Mouse (Mus musculus) inflammation-experienced regulatory T-cells, adult 6 months (primary cell): ENCODE data around the gene Ndufs7. TPM values are rescaled to one million over a fixed set of nuclear protein-coding genes. Genes with fewer than 3 reads are reported as not detected.
A peak's percentile ranks its signal among the peaks of the same experiment; 100 is the strongest.
"Not testable (repeated sequence)": the region's sequence is repeated elsewhere in the genome, so short reads cannot be mapped to it uniquely, and the experiment has no call there.

Experiments used
- ATAC-seq: one replicate; pipeline ENCODE4 v1.8.0; 2017
- polyA plus RNA-seq, 3 experiments: library from polyadenylated mRNA; unstranded; fragments of 100-300 nt; shearing (Covaris generic); gene quantifications; one replicate each; pipeline ENCODE4 v1.2.1; 2017

Gene Ndufs7
- polyA plus RNA-seq: 100 to 1,000 TPM; 183 to 267 (median 228) TPM

GRCm38 (mm10) chr10:80248971-80249640, at the start of gene Ndufs7:
TSS of gene Ndufs7 (plus strand) at chr10:80249121.
- ATAC-seq: peak; percentile 82

DNA sequence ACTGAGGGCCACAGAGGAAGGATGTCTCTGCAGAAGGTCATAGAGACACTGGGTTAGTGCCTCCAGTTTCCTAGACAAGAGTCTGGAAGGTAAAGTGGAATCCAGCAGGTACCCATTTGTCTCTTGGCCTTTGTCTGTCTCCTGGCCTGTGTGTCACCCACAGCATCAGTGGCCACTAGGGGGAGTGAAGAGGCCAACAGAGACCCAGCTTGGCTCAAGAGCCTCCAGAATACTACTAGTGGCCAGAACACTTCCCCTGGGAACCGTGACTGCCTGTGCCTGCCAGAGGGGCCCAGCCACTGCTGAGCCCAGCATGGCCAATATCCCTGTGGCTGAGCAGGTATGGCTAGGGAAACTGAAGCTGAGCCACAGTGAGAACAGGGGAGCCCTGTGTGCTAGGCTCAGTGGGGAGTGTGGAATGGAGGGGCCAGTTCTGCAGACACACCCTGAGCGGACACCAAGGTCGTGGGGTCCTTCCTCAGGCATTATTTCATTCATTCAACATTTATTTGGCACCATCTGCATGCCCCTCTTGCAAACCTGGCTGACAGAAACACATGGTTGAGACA, 49.4 kb upstream of the Ndufs7 start:
- peak; percentile 61 for ATAC-seq

DNA sequence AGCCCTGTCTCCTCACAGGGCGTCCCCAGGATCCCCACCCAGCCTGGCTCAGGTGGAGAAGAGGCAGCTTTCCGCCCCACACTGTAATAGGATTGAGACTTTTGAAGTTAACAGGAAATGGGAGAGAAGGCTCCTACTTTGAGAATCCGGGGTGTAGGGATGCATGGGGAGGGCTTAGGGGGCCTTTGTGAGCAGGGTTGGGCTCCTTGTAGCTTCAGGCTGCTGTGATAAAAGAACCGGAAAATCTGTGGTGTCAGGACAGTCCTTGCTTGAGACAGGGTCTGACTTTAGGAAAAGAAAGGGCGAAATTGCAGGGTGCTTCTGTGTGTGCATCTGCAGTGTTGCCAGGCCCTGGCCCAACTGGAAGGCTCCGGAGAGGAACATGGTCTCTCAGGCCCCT, 48.4 kb upstream of the Ndufs7 start:
- ATAC-seq: no peak

GRCm38 (mm10) chr10:80204055-80204454, 44.9 kb upstream of the Ndufs7 start:
- no peak for ATAC-seq

- ATAC-seq: no peak
Observed at GRCm38 (mm10) chr10:80207201-80207600, 41.7 kb upstream of the Ndufs7 start.

- ATAC-seq: no peak
Observed at GRCm38 (mm10) chr10:80207676-80208075, 41.2 kb upstream of the Ndufs7 start.

DNA sequence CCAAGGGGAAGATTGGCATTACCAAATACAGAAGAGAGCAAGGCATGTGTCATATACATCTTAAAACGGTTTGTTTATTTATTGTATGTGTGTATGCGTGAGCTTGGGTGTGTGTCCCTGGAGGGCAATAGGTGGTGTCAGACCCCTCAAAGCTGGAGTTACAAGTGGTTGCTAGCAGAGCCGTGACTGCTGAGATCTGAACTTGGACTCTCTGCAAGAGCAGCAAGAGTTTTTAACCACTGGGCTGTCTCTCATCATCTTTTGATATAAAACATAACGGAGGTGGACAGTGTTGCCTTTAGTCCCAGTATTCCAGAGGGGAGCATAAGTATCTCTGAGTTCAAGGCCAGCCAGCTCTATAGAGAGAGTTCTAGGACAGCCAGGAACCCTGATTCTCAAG, 40.7 kb upstream of the Ndufs7 start:
- no peak for ATAC-seq

- no peak for ATAC-seq
Observed at GRCm38 (mm10) chr10:80208841-80209371, 40.0 kb upstream of the Ndufs7 start.

GRCm38 (mm10) chr10:80211547-80212103, 37.3 kb upstream of the Ndufs7 start:
- ATAC-seq: not testable (repeated sequence)

- no peak for ATAC-seq
Observed at GRCm38 (mm10) chr10:80215048-80215772, 33.7 kb upstream of the Ndufs7 start.

GRCm38 (mm10) chr10:80220676-80221075, 28.2 kb upstream of the Ndufs7 start:
- ATAC-seq: no peak

GRCm38 (mm10) chr10:80223137-80223536, 25.8 kb upstream of the Ndufs7 start:
- not testable (repeated sequence) for ATAC-seq

DNA sequence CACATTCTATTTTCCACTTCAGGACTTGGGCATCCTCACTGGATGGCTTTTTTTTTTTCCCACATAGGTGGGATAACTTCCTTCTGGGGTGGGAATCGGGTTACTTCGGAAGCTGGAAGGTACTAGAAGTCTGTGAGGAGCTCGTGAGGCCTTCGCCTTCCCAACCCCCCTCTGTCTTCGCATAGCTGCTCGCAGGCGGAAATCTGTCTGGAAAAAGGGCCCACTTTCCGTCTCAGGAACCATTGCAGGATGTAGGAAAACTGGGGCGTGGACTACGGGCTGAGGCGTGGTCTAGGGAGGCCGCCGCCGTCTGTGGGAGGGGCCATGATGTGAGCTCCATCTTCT, 22.9 kb upstream of the Ndufs7 start:
- no peak for ATAC-seq

GRCm38 (mm10) chr10:80226416-80227165, 22.3 kb upstream of the Ndufs7 start, which contains the start of gene Mum1:
TSS of gene Mum1 (plus strand) at chr10:80226434.
- ATAC-seq: peak; percentile 94

- no peak for ATAC-seq
Observed at GRCm38 (mm10) chr10:80227166-80227539, 21.8 kb upstream of the Ndufs7 start.

GRCm38 (mm10) chr10:80227877-80228775, 20.8 kb upstream of the Ndufs7 start:
- ATAC-seq: no peak

DNA sequence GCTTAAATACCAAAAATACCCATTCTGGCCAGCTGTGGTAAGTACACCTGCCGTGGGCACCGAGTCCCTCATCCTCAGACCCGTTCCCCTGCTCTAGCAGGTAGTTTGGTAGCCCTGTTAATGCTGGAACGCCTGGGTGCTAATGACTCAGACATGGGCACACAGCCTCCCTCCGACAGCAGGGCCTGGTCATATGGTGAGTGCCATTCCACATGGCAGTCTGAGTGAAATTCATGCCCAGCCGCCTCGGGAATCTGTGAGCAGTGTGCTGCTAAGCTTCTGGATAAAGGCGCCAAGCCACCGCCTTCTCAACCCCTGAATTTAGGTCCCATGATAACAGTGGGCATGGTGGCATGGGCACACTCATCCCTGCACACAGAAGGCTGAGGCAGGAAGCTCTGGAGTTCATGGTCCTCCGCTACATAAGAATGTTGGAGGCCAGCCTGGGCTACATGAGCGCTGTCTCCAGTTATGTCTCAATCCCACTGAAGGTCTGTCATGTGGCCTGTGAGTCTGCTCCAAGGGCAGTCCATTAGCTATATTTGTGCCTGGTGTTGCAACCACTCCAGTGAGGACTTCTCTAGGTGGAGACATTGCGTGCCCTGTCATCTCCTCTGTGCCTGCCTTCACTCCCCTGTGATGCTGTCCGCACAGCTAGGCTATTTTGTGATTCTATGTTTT, 12.6 kb upstream of the Ndufs7 start:
- no peak for ATAC-seq

- no peak for ATAC-seq
Observed at GRCm38 (mm10) chr10:80237020-80237419, 11.9 kb upstream of the Ndufs7 start.

GRCm38 (mm10) chr10:80238306-80238705, 10.6 kb upstream of the Ndufs7 start:
- no peak for ATAC-seq

DNA sequence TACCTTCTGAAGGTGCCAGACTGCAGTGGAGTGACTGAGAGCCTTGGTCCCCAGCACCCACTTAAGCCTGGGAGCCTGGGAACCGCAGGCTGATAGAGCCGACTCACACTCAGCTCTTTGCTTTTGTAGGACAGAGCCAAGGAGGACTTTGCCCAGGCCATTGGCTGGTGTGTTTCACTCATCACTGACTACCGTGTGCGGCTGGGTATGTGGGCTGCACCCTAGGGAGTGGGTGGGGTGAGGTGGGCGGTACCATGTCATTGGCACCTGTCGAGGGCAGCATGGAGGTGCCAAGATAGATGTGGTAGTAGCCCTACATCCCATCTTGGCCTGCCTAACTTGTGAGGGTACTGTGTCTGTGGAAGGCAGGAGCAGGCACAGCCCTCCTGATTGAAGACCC, 9.1 kb upstream of the Ndufs7 start:
- no peak for ATAC-seq

- no peak for ATAC-seq
Observed at GRCm38 (mm10) chr10:80242088-80242487, 6.8 kb upstream of the Ndufs7 start.
